24 mouse cellular contexts compared by ENCODE assay signal in the genomic region with DNA sequence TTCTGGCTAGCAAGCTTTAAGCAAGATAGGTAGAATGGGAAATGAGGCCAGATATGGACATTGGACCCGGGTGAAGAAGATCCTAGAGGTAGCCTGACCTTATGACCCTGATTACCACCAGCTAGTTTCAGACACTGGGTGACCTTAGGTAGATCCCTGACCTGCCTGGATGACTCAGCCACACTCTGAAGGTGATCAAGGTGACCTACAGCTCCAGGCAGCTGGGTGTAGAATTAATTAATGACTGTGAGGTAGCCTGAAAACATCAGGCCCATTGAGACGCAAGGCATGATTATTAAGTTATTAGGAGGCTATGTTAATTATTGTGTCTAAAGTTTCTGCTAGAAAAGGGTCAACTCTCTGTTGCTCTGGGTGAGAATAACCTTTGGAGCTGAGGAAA.
"Had no signal": no experiment of that assay in that cellular context is flagged by ENCODE, and none has a peak within 500 bp of the region (broad histone marks: within the 10 kb centered on the region; RNA-seq: fewer than 3 reads in every experiment).

No protein-coding gene starts in this region.

- DNase-seq: forebrain, postnatal 0 days; gastrocnemius, postnatal 10 days; gastrocnemius, postnatal 25 days; heart, adult 18-20 months; heart, postnatal 10 days; heart, postnatal 4 days; layer of hippocampus, adult 9-11 months; layer of hippocampus, postnatal 36 days; left cerebral cortex, postnatal 4 days had no signal

- H3K4me2 ChIP-seq: forebrain, embryonic 15.5 days; heart, embryonic 12.5 days; hindbrain, embryonic 12.5 days; hindbrain, embryonic 14.5 days; intestine, embryonic 15.5 days; limb, embryonic 13.5 days; limb, embryonic 15.5 days; liver, embryonic 11.5 days had no signal

- H3K4me1 ChIP-seq: heart, embryonic 10.5 days; heart, embryonic 12.5 days; hindbrain, embryonic 10.5 days; hindbrain, embryonic 12.5 days; intestine, embryonic 15.5 days; limb, embryonic 13.5 days; limb, embryonic 15.5 days had no signal

- ATAC-seq: forebrain, embryonic 15.5 days; forebrain, postnatal 0 days; hindbrain, embryonic 16.5 days; inflammation-experienced regulatory T-cells, adult 6 months; intestine, embryonic 15.5 days; intestine, postnatal 0 days had no signal

- H3K27ac ChIP-seq: forebrain, embryonic 15.5 days; heart, embryonic 10.5 days; hindbrain, embryonic 10.5 days; hindbrain, embryonic 12.5 days; hindbrain, embryonic 14.5 days; intestine, embryonic 15.5 days; kidney, postnatal 0 days; limb, embryonic 13.5 days; limb, embryonic 15.5 days; liver, embryonic 14.5 days had no signal

- H3K9me3 ChIP-seq: forebrain, embryonic 15.5 days; heart, embryonic 10.5 days; heart, embryonic 12.5 days; hindbrain, embryonic 10.5 days; hindbrain, embryonic 12.5 days; intestine, embryonic 15.5 days; limb, embryonic 13.5 days; limb, embryonic 15.5 days had no signal

- H3K9ac ChIP-seq: forebrain, embryonic 15.5 days; forebrain, postnatal 0 days; heart, embryonic 12.5 days; hindbrain, embryonic 12.5 days; hindbrain, embryonic 14.5 days; intestine, embryonic 15.5 days; limb, embryonic 13.5 days; limb, embryonic 15.5 days; liver, embryonic 14.5 days had no signal

- H3K4me3 ChIP-seq: forebrain, embryonic 15.5 days; heart, embryonic 10.5 days; heart, embryonic 12.5 days; hindbrain, embryonic 10.5 days; hindbrain, embryonic 12.5 days; intestine, embryonic 15.5 days; limb, embryonic 13.5 days; limb, embryonic 15.5 days had no signal

- H3K27me3 ChIP-seq: forebrain, embryonic 15.5 days; heart, embryonic 12.5 days; hindbrain, embryonic 12.5 days; intestine, embryonic 15.5 days; limb, embryonic 13.5 days; limb, embryonic 15.5 days had no signal

- H3K36me3 ChIP-seq: forebrain, embryonic 15.5 days; heart, embryonic 10.5 days; heart, embryonic 12.5 days; hindbrain, embryonic 10.5 days; hindbrain, embryonic 12.5 days; intestine, embryonic 15.5 days; limb, embryonic 13.5 days; limb, embryonic 15.5 days had no signal
